Mouse (Mus musculus): ENCODE results near the gene Usp49. TPM values are rescaled to one million over a fixed set of nuclear protein-coding genes. Genes with fewer than 3 reads are reported as not detected.

Usp49 gene
- polyA plus RNA-seq (2012; rRNA removed) = 2.7 and 2.9 TPM in 2 replicates

GRCm38 (mm10) chr17:47630678-47631065, at the start of gene Usp49:
Usp49 (plus strand) TSS chr17:47630690.

DNA sequence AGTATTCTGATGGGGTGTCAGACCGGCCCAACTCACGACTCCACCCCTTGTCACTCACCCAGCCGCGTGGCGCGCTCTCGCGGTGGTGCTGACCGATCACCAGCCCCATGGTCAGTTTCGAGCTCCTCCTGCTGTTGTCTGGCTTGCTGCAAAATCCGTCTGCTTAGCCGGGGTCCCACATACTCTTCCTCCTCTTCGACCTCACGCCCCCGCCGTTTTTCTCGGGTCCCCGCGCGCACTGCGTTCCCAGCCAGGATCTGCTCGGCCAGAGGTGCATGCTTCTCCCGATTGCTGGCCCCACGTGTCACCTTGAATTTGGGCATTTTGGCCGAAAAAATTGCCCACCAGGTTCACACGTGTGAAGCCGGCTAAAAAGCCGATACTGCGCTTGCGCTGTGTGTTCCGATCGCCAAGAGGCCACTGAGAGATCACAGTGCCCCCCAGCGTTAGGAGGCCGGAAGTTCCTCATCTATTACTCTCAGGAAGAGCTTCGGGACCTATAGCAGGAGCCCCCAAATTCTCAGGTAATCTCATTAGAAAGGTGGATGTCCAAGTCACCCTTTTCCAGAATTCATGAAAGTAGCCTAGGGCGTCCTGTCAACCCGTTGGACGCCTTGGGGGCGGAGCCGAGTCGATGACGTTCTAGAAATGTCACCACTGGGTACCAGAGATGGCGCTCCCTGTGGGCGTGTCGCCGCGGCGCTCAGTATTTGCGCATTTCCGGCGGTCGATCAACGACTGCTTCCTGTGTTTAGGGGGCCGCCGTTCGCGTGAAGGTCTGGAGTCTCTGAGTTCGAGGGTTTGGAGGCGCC, 19.4 kb upstream of the Usp49 start, which contains the start of the genes Bysl, Med20 and Gm20517:
TSS of gene Bysl (minus strand) at position 644 of the 812 bp plus-strand sequence.
TSS of gene Med20 (plus strand) at position 734 of the 812 bp plus-strand sequence.
TSS of gene Gm20517 (plus strand) at position 741 of the 812 bp plus-strand sequence.

DNA sequence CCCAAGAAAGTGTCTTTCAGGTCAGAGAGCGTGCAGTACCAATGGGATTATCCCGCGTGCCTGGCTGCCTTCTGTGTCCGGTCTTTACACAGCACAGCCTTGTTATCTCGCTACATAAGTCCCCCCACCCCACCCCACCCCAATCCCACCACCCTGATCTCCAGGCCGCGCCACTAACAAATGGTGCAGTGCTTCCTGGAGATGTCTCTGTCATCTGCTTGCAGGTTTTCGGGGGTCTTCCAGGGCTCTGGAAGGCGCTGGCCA, 57.8 kb downstream of the Usp49 start, which contains the start of gene Tomm6:
TSS of gene Tomm6 (minus strand) at position 43 of the 264 bp plus-strand sequence.

GRCm38 (mm10) chr17:47688608-47689575, 58.4 kb downstream of the Usp49 start, which contains the start of gene Frs3:
Frs3 (plus strand) TSS chr17:47689030.

DNA sequence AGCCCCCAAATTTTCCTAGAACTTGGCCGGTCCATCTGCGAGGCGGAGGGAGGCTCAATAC, 63.8 kb downstream of the Usp49 start, which contains the start of gene Gm21981:
TSS of gene Gm21981 (minus strand) at position 14 of the 61 bp plus-strand sequence.

DNA sequence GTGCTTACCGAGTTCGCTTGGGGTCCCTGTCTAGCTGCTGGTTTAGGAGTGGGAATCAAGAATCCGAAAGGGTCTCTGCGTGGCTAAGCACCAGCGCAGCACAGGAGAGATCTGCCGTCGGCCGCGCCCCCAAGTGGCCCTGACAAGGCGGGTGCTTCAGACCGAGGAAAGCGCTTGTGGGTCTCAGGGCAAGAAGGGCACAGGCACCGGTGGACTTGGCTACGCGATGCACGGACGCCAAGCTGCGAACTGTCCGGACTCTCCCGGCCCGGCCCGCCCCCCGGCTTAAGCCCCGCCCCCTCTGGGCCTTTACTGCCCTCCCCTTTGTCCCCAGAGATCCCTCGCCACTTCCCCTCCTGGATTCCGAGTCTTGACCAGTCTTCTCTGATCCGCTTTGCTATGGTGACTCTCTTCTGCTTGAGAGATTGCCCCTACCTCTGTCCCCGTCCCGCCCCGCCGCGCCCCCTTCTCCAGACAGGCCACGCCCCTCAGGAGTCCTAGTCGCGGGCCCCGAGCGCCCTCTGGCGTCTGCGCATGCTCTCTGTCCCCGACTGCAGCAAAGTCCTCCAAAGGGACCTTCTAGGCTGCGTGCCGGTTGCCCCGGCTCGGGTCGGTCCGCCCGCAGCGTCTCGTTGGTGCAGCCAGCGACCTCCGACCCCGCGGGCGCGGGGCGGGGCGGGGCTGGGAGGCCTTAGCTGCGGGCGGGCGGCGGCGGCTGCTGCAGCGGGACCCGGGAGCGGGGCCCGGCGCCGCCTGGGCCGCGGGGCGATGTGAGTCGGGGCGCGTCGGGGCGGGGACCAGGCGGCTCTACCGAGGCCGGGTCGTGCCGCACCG, 64.2 kb downstream of the Usp49 start, which contains the start of gene Prickle4:
TSS of gene Prickle4 (minus strand) at position 234 of the 834 bp plus-strand sequence.

DNA sequence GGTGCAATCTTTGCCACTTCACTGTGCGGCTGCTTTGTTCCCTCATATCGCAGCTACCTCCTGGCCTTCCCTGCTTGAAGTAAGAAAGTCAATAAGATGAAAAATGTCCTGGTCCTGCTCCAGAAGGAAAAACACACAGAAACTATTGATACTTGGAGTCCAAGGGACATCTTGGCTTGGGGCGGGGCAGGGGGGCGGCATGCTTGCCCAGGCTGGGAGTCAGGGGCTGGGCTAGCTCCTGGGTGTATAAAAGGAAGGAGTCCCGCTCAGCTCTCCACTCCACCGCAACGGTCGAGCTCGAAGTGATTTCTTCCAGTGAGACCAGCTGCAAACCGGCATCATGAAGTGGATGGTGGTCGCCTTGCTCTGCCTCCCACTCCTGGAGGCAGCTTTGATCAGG, 96.1 kb downstream of the Usp49 start, which contains the start of gene Pgc:
TSS of gene Pgc (plus strand) at position 277 of the 400 bp plus-strand sequence.

Other genes starting within 250 kb of the Usp49 start
- gene Guca1b, start 245.3 kb upstream of the Usp49 start, polyA plus RNA-seq (2012; rRNA removed) = 0.43 and 0.51 TPM in 2 replicates
- 1.1 and 2.2 TPM in 2 replicates for gene Guca1a, start 230.1 kb upstream of the Usp49 start, polyA plus RNA-seq (2012; rRNA removed)
- gene AI661453, start 194.1 kb upstream of the Usp49 start, polyA plus RNA-seq (2012; rRNA removed) = 19.3 and 26.1 TPM in 2 replicates
- 0.29 TPM in 1 of 2 replicates, not detected in the other for gene 1700001C19Rik, start 193.3 kb upstream of the Usp49 start, polyA plus RNA-seq (2012; rRNA removed)
- gene Taf8, start 128.4 kb upstream of the Usp49 start, polyA plus RNA-seq (2012; rRNA removed) = 6.8 and 7.3 TPM in 2 replicates
- 51.5 and 103 TPM in 2 replicates for gene Ccnd3, start 125.6 kb upstream of the Usp49 start, polyA plus RNA-seq (2012; rRNA removed)
- 4.2 and 4.4 TPM in 2 replicates for gene Bysl, start 19.2 kb upstream of the Usp49 start, polyA plus RNA-seq (2012; rRNA removed)
- gene Med20, start 19.1 kb upstream of the Usp49 start, polyA plus RNA-seq (2012; rRNA removed) = 6.1 and 7.6 TPM in 2 replicates
- gene Gm20517, start 19.1 kb upstream of the Usp49 start, polyA plus RNA-seq (2012; rRNA removed) = 0.04 and 0.37 TPM in 2 replicates
- gene Tomm6, start 57.7 kb downstream of the Usp49 start, polyA plus RNA-seq (2012; rRNA removed) = 62.9 and 80.1 TPM in 2 replicates
- gene Frs3, start 58.3 kb downstream of the Usp49 start, polyA plus RNA-seq (2012; rRNA removed) = 16.2 and 17.1 TPM in 2 replicates
- gene Gm21981, start 63.8 kb downstream of the Usp49 start, polyA plus RNA-seq (2012; rRNA removed) = 2.3 and 2.6 TPM in 2 replicates
- 23.9 and 37.0 TPM in 2 replicates for gene Prickle4, start 64.0 kb downstream of the Usp49 start, polyA plus RNA-seq (2012; rRNA removed)
- 109,541 and 164,417 TPM in 2 replicates for gene Pgc, start 96.2 kb downstream of the Usp49 start, polyA plus RNA-seq (2012; rRNA removed)
- 20.4 and 23.6 TPM in 2 replicates for gene Tfeb, start 106.3 kb downstream of the Usp49 start, polyA plus RNA-seq (2012; rRNA removed)
- gene Mdfi, start 204.0 kb downstream of the Usp49 start, polyA plus RNA-seq (2012; rRNA removed) = 38.7 and 47.6 TPM in 2 replicates

Measured in stomach, adult 2 months (tissue).